Mouse (Mus musculus): Measurements from ENCODE around the gene Cog7. TPM values are rescaled to one million over a fixed set of nuclear protein-coding genes. Genes with fewer than 3 reads are reported as not detected.

The Cog7 gene
- total RNA-seq, 2 experiments from 2014 or later: 32.7 to 33.9 TPM

Other genes with a start within 250 kb of the Cog7 start
- under 1 TPM in 1 of 2 experiments, not detected in 1; 0.14 TPM for gene Scnn1g, start 247.2 kb downstream of the Cog7 start, total RNA-seq (2021)
- under 1 TPM in 1 of 2 experiments, not detected in 1; 0.41 TPM for gene Scnn1b, start 116.7 kb downstream of the Cog7 start, total RNA-seq (2021)
- 10 to 100 TPM; 29.2 to 29.7 TPM for gene Gga2, start 39.5 kb upstream of the Cog7 start, total RNA-seq (2021)
- gene Ubfd1, start 85.5 kb upstream of the Cog7 start, total RNA-seq (2021): 10 to 100 TPM; 64.2 to 65.1 TPM
- gene Ears2, start 85.6 kb upstream of the Cog7 start, total RNA-seq (2021): 1 to 10 TPM; 7.7 to 9.5 TPM
- gene Ndufab1, start 120.2 kb upstream of the Cog7 start, total RNA-seq (2021): 100 to 1,000 TPM; 308 TPM
- gene Palb2, start 151.3 kb upstream of the Cog7 start, total RNA-seq (2021): 1 to 10 TPM; 1.7 to 2.3 TPM
- 100 to 1,000 TPM; 101 to 110 TPM for gene Dctn5, start 151.3 kb upstream of the Cog7 start, total RNA-seq (2021)
- 1 to 10 TPM; 2.3 to 2.8 TPM for gene Plk1, start 177.7 kb upstream of the Cog7 start, total RNA-seq (2021)
- 1 to 10 TPM in 1 of 2 experiments, under 1 TPM in 1; 0.65 to 1.0 TPM for gene Ern2, start 204.5 kb upstream of the Cog7 start, total RNA-seq (2021)
- gene Chp2, start 237.8 kb upstream of the Cog7 start, total RNA-seq (2021): 1 to 10 TPM; 2.4 to 2.7 TPM

Measured in layer of hippocampus, postnatal 14 days (tissue).